Mouse (Mus musculus) retina, postnatal 1 day (tissue): ENCODE measurements around the gene Ppef2.

ENCODE experiments used
- DNase-seq: peaks from one replicate; pipeline ENCODE4 v3.0.0-alpha.2; 2012

The Ppef2 gene

GRCm38 (mm10) chr5:92234939-92235557 is 21.0 kb downstream of the Ppef2 start:
- DNase-seq = no peak

GRCm38 (mm10) chr5:92233366-92233765 is 22.7 kb downstream of the Ppef2 start:
- DNase-seq = no peak

GRCm38 (mm10) chr5:92231836-92232235 is 24.2 kb downstream of the Ppef2 start:
- no peak for DNase-seq

- no peak for DNase-seq
Measured at GRCm38 (mm10) chr5:92230306-92230705, 25.8 kb downstream of the Ppef2 start.

GRCm38 (mm10) chr5:92229514-92229913 is 26.6 kb downstream of the Ppef2 start:
- no peak for DNase-seq

- no peak for DNase-seq
Measured at GRCm38 (mm10) chr5:92228776-92229175, 27.3 kb downstream of the Ppef2 start.

- no peak for DNase-seq
Measured at GRCm38 (mm10) chr5:92227782-92228181, 28.3 kb downstream of the Ppef2 start.

- no peak for DNase-seq
Measured at GRCm38 (mm10) chr5:92220287-92220902, 35.7 kb downstream of the Ppef2 start.

- DNase-seq = peak; percentile 26
Measured at GRCm38 (mm10) chr5:92219826-92220225, 36.3 kb downstream of the Ppef2 start.

GRCm38 (mm10) chr5:92218915-92219793 is 36.9 kb downstream of the Ppef2 start:
- peak; percentile 33 for DNase-seq

GRCm38 (mm10) chr5:92215308-92215707 is 40.8 kb downstream of the Ppef2 start, which contains the start of gene U90926:
Gene U90926 (minus strand): TSS chr5:92215408.
- no peak for DNase-seq

- DNase-seq = no peak
Measured at GRCm38 (mm10) chr5:92212231-92212630, 43.8 kb downstream of the Ppef2 start.

- no peak for DNase-seq
Measured at GRCm38 (mm10) chr5:92210205-92210604, 45.9 kb downstream of the Ppef2 start.

- DNase-seq = no peak
Measured at GRCm38 (mm10) chr5:92206121-92206520, 50.0 kb downstream of the Ppef2 start.

- no peak for DNase-seq
Measured at GRCm38 (mm10) chr5:92205706-92206105, 50.4 kb downstream of the Ppef2 start.

GRCm38 (mm10) chr5:92205184-92205583 is 50.9 kb downstream of the Ppef2 start:
- DNase-seq = no peak

GRCm38 (mm10) chr5:92204162-92205036 is 51.7 kb downstream of the Ppef2 start:
- no peak for DNase-seq

- no peak for DNase-seq
Measured at GRCm38 (mm10) chr5:92198266-92198665, 57.8 kb downstream of the Ppef2 start.

- DNase-seq = peak; percentile 37
Measured at GRCm38 (mm10) chr5:92196895-92197811, 58.9 kb downstream of the Ppef2 start.

- peak; percentile 36 for DNase-seq
Measured at GRCm38 (mm10) chr5:92195716-92196115, 60.4 kb downstream of the Ppef2 start.

GRCm38 (mm10) chr5:92188881-92189483 is 67.1 kb downstream of the Ppef2 start:
- no peak for DNase-seq
